Mouse (Mus musculus) thymus, adult 2 months (tissue): ENCODE data around the gene Chac1.

Experiments
- CTCF ChIP-seq: fragments of 200-500 bp; IDR thresholded peaks from 2 replicates; pipeline ENCODE4 v1.5.1; 2012; ENCODE audit warnings: mild to moderate bottlenecking, control low read depth, low read length, moderate library complexity, borderline replicate concordance; ENCODE audit not compliant: control insufficient read depth, poor library complexity, insufficient read depth; ENCODE audit errors: extremely low read depth
- POLR2A ChIP-seq: fragments of 200-500 bp; IDR thresholded peaks from 2 replicates; pipeline ENCODE4 v1.6.1; 2012; ENCODE audit warnings: mild to moderate bottlenecking, low read length, control low read depth, moderate library complexity; ENCODE audit not compliant: control insufficient read depth, poor library complexity, insufficient read depth; ENCODE audit errors: extremely low read depth

- no peak for TF ChIP-seq CTCF
- no peak for TF ChIP-seq POLR2A
These were observed 28.4 kb downstream of the Chac1 start for GRCm38 (mm10) chr2:119379455-119379854.
